Mouse (Mus musculus) right cerebral cortex, postnatal 14 days (tissue): ENCODE data around the gene Dnajb8.

Experiments
- DNase-seq: peaks from one replicate; pipeline ENCODE4 v3.0.0; 2022

Dnajb8 gene

DNA sequence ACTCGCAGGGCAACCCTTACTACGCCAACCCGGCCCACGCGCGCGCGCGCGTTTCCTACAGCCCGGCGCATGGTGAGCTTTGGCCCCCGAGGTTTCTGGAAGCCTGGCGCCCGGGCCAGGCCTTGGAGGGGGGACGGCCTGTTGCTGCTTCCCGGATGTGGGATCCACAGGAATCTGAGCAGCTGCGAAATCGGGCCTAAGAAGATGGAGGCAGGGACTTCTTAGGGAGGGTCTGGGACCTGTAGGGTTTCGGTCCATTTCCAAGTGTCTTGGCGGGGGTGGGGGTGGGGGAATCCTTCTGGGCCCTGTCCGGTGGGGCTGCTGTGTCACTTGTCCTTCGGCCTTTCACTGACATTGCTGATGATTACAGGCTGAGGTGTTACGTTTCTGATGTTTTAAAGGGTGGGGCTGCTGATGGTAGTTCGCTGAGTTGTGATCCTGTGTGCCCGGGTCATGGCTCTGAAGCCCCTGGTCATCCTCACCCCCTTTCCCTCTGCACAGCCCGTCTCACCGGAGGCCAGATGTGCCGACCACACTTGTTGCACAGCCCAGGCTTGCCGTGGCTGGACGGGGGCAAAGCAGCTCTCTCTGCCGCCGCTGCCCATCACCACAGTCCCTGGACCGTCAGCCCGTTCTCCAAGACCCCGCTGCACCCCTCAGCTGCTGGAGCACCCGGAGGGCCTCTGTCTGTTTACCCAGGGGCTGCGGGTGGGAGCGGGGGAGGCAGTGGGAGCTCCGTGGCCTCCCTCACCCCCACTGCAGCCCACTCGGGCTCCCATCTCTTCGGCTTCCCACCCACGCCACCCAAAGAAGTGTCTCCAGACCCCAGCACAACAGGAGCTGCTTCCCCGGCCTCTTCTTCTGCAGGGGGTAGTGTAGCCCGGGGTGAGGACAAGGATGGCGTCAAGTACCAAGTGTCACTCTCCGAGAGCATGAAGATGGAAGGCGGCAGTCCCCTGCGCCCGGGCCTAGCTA lies 22.1 kb upstream of the Dnajb8 start:
- DNase-seq, result no peak

DNA sequence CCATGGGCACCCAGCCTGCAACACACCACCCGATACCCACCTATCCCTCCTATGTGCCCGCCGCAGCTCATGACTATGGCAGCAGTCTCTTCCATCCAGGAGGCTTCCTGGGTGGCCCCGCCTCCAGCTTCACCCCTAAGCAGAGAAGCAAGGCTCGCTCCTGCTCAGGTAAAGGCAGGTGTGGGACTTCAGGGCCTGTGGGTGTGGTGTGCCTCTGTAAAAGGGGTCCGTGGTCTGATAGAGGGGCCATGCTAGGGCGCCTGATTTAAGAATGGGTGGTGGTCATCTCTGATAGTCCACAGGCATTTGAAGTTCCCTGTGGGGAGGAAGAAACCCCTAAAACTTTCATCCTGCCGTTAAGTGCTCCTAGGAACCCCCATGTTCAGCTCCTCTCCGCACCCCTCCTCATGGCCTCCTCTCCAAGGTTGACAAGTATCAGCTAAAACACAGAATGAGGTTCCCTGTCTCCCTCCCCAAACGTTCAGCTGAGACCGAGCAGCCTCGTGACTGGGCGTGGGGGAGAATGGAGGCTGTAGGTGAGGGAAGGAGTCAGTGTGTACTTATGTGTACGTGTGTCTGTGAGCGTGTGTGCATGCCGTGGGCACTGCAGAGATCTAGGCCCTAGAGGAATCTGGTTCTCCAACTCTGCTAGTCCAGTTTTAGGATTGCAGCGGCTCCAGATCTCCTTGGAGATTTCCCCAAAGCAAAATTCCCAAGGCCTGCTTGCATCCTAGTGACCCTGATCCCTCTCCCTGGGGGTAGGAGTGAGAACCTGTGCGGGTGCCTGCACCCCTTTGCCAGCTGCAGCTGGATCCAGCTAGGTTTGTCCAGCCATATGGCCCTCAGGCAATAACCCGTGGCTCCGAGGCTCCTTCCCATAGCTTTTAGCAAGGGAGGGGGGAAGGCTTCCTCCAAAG lies 21.1 kb upstream of the Dnajb8 start:
- no peak for DNase-seq

DNA sequence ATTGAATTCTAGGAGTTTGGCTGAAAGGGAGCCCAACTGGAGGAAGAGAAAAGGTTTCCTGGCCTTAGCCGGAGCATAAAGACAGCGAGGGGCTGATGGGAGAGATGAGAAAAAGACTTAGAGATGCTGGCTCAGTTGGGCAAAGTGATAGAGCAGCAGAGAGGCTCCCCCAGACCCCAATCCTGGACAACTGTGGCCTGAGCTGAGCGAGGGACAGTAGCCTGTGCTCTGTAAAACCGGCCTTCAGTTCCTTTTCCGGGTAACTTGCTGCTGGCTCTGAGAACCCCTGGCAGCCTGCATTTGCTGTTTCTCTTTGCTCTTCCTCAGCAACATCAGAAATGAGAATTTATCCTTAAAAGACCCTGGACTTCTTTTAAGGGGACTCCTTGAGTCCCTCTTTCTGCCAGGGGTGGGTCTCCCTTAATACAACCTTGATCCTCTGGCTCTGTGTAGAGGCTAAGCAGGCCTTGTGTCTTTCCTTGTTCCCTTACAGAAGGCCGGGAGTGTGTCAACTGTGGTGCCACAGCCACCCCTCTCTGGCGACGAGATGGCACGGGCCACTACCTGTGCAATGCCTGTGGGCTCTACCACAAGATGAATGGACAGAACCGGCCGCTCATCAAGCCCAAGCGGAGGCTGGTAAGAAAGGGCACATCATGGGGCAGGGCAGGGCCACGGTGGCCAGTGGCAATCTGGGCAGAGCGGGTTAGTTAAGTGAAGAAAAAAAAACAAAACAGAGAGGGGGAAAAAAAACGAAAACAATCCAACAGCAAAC lies 20.0 kb upstream of the Dnajb8 start:
- DNase-seq, result no peak

DNA sequence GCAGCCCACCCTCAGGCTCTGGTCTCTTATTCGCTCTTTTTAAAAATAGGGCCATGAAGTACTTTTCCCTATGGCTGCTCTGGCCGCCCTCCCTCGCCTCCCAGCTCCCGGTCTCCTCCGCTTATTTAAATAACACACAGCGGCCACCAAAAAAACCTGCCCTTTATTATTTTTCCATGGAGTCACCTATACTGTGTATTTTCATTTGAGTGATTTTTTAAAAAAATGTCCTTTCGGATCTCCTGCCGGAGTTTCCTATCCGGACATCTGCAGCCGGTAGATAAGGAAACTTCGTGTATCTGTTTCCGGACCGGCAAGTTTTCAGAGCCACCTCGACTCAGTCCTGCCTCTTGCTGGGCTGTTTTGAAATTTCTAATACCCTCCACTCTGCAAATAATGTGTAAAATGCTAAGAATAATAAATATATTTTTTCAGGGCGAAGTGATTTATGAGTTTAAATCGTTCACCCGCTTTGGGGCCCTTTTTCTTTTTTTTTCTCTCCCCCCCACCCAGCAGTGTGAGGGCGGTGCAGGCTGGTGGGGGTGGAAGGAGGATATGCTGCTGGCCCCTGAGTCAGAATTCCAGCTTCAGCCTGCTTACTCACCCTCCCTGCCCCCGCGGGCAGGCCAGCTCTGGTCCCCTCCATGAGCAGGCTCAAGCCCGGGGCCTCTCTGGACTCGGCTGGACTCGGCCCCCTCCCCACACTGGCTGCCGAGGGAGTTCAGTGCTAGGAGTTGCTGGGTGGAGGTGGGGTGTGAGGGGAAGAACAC lies 19.0 kb upstream of the Dnajb8 start:
- no peak for DNase-seq

DNA sequence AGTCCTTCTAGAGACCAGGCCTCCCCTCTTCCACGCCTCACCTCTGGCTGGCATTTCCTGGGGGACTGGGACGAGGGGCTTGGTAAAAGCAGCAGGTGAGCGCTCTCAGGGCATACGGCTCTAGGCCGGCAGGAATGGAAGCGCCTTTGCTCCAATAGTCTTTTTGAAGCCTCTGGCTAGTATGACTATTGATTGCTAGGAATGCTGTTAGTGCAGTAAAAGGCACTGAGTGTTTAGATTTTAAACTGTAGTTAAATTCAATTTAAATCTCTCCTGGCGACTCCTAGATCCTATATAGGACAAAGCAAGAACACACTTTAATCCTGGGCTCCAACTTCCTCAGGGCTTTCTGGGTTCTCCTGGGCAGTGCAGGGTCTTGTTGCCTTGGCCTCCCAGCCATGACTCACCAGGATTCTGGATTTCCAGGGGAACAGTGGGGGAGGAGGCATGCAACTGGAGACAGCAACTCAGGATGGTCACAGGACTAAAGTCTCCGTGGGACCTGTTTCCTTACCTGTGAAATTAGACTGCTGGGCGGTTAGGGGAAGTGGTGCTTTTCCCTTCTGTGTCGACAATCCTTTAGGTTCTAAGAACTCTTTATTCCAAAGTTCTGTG lies 18.2 kb upstream of the Dnajb8 start:
- no peak for DNase-seq

DNA sequence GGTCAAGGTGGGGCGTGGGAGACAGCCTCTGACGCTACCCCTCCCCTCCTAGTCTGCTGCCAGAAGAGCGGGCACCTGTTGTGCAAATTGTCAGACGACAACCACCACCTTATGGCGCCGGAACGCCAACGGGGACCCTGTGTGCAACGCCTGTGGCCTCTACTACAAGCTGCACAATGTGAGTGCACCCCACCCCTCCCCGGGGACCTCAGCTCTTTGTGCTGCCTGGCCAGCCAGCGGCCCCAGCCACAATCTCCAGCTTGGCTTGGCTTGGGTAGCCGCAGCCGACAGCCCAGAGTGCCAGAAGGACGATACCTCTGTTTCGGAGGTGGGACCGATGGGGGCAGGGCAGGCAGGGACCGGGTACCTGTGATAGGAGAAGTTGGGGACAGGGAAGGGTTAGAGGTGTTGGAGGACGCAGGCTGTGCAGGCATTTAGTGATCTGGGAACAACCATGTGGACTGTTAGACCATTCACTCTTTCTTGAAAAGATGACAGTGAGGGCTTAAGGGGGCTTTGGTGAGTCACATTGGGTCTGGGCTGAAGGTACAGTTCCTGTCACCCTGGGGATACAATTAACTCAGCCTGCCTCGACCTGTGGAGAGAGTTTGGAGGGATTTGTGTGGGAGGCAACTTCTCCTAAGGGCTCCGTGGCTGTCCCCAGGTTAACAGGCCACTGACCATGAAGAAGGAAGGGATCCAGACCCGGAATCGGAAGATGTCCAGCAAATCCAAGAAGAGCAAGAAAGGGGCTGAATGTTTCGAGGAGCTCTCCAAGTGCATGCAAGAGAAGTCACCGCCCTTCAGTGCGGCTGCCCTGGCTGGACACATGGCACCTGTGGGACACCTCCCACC lies 17.3 kb upstream of the Dnajb8 start:
- DNase-seq, result no peak

DNA sequence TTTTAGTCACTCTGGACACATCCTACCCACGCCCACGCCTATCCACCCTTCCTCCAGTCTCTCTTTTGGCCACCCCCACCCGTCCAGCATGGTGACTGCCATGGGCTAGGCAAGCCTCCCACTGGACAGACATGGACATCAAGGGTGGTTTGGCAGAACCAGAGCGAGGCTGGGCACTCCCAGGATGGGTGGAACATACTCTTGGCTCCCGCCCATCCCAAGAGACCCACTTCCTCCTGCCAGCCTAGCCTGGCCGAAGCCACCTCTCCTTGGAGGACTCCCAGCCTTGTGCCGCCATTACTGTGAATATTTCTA lies 16.7 kb upstream of the Dnajb8 start:
- DNase-seq, result no peak

DNA sequence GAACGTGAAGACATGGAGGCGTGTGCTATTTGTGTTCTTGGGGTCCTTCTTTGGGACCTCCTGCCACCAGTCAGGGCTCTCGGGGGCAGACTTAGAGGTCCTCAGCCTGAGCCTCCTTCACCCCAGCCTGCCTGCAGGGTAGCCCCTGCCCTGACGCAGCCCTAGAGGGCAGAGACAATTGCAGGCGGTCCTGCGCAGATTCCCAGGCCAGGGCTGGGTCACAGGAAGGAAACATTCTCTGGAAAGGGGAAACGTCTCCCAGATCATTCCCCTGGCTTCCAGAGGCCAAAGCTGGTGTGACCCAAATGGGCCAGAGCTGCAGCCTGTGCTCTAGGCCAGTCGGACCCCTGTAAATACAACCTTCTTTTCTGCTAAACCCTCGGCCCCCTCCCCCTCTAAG lies 16.1 kb upstream of the Dnajb8 start:
- DNase-seq, result no peak

DNA sequence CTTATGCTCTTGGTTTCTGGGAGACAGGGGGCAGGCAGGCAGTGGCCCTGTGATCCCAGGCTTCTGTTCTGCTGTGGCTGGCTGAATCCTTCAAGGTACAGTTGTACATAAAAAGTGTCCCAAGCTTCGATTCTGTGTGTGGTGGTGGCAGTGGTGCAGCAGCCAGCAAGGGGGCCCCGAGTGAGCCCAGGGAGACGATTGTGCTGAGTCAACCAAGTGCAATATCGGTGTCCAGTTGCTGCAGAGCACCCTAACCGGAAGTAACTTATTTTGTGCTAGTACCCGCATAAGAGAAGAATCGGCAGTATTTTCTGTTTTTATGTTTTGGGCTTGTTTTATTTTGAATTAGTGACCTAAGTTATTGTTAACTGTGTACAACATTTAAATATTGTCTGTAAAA lies 15.5 kb upstream of the Dnajb8 start:
- no peak for DNase-seq

DNA sequence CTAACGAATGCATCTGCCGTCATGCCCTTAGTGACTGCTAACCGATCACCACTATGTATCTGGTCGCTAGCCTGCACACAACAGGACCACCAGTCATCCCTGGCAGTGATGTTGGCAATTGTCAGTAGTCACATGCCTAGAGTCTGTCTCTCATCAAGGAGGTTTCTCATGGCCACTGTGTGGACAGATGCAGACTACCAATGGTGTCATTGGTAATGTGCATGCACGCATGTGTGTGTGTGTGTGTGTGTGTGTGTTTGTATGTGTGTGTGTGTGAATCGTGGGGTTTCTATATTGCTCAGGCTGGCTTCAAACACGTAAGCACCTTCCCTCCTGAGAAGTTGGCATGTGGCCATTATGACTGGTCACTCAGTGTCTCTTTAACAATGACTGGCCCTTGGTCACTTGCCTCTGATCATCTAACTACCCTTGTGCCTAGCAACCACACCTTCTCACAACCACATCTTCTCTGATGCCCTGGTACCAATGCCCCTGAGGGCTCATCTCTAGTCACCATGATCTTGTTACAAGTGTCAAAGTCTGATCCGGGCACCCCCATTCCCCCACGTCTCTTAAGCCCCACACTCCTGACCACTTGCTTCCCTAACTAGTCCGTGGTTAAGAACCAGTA lies 14.6 kb upstream of the Dnajb8 start:
- no peak for DNase-seq

DNA sequence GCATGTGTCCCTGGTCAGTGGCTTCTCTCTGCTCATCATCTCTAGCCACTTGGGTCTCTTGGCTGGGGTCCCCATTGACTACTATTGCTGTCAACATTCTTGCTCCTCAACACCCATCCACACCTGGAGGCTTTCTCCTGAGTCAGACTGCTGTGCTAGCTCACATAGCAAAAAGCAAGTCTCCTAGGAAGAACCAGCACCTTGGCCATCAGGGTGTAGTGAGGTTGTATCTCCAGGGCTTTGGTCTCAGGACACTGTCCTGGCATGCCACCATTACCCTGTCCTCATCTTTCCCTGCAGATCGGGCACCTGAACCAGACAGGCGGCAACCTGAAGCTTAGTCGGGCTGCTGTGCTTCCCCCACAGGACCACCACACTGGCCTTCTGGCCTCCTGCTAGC lies 13.7 kb upstream of the Dnajb8 start:
- no peak for DNase-seq

DNA sequence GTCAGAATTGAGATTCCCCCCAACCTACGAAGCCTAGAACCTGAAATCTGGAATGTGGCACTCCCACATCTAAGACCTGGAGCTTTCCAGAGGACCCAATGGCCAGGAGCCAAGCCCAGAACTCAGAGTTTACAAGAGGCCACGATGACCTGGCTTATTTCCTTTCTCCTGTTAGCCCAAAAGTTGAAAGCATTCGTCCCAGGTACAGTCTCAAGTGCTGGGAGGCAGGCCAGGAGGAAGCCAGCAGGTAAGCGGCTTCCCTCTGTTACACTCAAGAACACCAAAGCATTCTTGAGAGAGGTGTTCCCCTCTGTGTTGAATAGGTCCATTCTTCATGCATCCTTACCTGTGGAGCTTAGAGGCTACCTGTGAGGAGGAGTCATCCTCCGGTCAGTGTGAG lies 12.6 kb upstream of the Dnajb8 start:
- DNase-seq, result no peak

DNA sequence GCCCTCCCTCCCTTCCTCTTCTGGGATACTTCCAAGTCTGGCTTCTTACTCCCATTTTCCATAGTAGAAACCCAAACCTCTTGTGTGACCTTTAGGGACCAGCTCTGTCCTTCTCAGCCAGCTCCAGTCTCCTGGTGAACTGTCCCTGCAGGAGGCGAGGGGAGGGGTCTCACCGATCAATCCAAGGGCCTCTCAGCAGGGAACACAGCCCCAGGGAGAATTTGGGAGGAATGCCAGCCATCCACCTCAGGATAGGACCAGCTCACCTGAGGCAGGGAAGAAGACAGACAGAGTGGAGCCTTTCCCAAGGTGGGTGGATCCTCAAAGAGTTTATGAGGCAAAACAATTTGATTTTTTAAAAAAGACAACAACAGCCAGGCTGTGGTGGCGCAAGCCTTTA lies 11.9 kb upstream of the Dnajb8 start:
- DNase-seq, result no peak

DNA sequence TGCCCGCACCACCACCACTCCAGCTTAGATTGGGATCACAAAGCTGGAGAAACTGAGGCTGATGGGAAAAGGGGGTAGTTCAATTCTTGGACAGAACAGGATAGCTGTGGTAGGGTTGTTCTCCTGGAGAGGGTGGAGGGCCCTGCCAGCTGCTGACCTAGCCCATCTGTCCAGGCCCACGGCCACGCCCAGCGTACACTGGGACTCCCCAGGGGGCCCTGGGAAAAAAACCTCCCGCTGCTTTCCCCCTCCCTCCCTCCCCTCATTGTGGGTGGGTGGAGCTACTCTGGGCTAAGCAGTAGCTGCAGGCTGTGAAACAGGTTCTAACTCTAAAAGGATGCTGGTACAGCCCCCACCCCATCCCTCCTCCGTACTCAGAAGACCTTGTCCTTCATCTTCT lies 6.3 kb upstream of the Dnajb8 start:
- DNase-seq, result no peak

DNA sequence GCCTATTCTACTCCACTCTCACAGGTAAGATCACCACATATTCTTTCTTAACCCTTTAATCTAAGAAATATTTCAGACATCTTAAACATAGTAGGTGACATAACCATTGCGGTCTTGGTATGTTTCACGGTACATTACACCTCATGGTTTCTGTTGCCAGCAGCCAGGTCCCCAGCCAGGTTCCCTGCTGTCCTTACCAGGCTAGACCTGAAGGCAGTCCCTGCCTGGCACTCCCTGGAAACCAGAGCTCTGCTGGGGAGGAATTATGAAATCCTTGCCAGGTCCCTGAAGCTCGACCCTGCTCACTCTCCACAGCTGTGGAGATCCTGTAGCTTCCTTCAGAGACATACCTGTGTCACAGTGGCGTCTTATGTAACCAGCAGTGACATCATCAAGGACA lies 5.9 kb upstream of the Dnajb8 start:
- DNase-seq, result no peak

DNA sequence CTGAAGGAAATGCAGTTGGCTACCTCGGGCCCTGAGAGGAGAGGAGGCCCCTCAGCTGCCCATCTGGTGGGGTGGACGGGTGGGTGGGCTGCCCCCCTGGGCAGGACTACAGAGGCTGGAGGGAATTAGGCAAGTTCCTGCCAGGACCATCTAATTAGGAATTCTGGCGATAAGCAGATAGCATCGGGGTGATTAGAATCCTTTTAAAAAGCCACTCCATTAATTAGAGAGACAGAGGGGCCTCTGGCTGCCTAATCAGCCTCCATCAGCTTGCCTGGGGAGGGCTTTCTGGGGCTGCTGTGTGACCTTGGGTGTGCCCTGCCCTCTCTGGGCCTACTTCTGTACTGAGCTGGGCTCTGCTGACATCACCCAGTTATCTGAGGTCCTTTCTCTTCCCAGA lies 3.0 kb upstream of the Dnajb8 start:
- DNase-seq, result no peak

DNA sequence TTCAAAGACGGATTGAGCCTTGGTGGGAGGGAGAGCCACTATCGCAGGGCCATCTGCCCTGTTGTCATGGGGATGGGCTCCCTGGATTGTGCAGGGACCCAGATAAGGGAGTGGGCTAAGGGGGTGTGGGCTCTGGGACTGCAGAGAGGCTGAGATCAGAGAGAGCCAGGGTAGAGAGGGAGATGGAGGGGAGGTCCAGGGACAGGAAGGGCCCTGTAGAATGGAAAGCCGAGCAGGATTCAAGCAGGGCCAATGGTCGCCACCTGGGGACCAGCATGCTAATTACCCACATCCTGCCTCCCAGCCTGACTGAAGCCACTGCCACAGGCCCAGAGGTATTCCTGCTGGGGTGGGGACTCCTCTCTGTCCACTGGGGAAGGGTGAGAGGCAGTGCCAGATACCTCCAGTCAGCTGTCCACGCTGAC lies 4.5 kb downstream of the Dnajb8 start:
- DNase-seq, result no peak

DNA sequence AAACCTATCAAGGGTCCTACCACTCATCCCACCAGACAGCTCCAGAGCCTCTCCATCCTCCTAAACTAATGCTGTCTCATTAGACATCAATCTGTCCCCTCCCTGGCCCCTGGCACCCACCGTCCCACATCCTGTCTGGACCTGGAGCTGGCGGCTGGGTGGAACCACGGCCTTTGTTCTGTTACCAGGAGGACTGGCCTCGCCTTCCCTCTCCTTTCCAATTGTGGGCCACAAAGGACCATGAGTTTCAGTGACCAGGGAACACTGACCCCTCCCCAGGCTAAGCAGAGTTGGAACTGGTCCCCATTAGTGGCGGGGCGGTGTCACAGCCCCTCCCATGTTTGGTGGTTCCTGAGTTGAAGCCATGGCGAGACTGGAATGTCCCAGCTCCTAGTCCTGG lies 5.5 kb downstream of the Dnajb8 start:
- DNase-seq, result no peak

DNA sequence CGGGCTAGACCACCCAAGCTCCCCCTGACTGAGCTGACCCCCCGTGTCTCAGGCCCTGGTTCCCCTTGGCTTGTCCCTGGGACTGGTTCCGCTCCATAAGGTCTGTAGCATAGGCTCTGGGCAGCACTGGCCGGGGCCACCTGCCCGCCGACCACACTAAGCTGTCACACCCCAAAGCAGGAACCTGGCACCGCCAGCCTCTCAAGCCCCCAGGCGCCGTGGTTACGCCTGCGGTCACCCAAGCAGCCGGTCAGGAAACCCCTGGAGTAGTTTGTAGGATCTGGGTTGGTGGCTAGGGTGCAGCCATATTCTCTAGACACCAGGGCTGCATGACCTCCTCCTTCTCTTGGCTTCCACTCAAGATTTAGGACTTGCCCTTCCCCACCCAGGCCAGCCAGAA lies 7.2 kb downstream of the Dnajb8 start:
- DNase-seq, result no peak

DNA sequence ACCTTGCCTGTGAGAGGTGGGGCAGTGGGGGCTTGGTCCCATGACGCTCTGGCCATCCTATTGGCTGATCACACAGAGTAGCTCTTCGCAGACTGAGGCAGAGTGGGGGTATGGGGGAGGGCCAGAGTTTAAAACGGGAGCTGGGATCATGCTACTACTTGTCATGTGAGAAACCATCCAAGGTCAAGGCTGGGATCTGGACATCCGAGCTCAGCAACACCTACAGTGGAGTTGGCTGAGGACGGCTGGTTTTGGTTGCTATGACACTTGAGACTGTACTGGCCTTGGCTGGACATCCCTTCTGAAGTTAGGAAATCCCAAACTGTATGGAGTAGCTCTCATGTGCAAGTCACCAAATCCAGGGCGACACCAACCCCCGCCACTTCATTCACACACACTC lies 9.8 kb downstream of the Dnajb8 start:
- DNase-seq, result no peak

DNA sequence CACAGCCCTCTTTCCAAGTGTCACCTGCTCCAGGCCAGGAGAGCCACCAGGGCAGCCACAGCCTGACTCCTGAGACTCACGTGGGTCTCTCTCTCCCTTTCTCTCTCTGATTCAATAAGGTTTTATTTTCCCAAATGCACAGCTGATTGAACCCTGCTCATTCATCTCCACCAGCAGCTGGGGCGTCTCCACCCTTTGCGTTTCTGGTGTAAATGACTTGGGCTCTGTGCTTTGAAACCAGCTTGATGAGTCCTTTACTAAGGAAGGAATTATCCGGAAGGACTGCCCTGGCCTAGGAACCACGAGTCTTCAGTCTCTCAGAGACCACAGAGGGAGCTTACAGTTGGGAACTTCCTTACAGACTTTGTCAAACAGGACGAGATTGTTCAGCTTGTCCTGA lies 10.2 kb downstream of the Dnajb8 start:
- DNase-seq, result no peak
